Mouse (Mus musculus) forebrain, embryonic 16.5 days (tissue): ENCODE results near the gene Pilrb1. TPM values are rescaled to one million over a fixed set of nuclear protein-coding genes. Genes with fewer than 3 reads are reported as not detected.

Experiments
- ATAC-seq: fragments of 200-750 bp; cut with Nextera tagmentation; 2 replicates; pipeline ENCODE4 v1.8.0; 2017; ENCODE audit warnings: mild to moderate bottlenecking, moderate library complexity
- H3K27ac ChIP-seq: fragments of 300-500 bp; sonication (generic); 2 replicates; pipeline ENCODE4 v1.5.1; 2014; ENCODE audit warnings: low read length, control low read depth
- H3K27me3 ChIP-seq: fragments of 300-500 bp; sonication (generic); replicated peaks from 2 replicates; pipeline ENCODE4 v1.6.1; 2014; ENCODE audit warnings: low read length; ENCODE audit not compliant: control insufficient read depth, insufficient read depth
- H3K36me3 ChIP-seq: fragments of 300-500 bp; sonication (generic); 2 replicates; pipeline ENCODE4 v1.6.1; 2014; ENCODE audit not compliant: control insufficient read depth, insufficient read depth
- H3K4me1 ChIP-seq: fragments of 300-500 bp; sonication (generic); replicated peaks from 2 replicates; pipeline ENCODE4 v1.6.1; 2014; ENCODE audit warnings: low read length; ENCODE audit not compliant: control insufficient read depth, insufficient read depth
- H3K4me2 ChIP-seq: fragments of 300-500 bp; sonication (generic); 2 replicates; pipeline ENCODE4 v1.6.1; 2014; ENCODE audit warnings: mild to moderate bottlenecking, low read length, control low read depth
- H3K4me3 ChIP-seq: fragments of 300-500 bp; sonication (generic); replicated peaks from 2 replicates; pipeline ENCODE4 v1.5.1; 2014; ENCODE audit warnings: mild to moderate bottlenecking, low read length, control low read depth
- H3K9ac ChIP-seq: fragments of 300-500 bp; sonication (generic); replicated peaks from 2 replicates; pipeline ENCODE4 v1.6.1; 2014; ENCODE audit warnings: low read depth, low read length, control low read depth
- H3K9me3 ChIP-seq: fragments of 300-500 bp; sonication (generic); 2 replicates; pipeline ENCODE4 v1.6.1; 2016; ENCODE audit warnings: low read length; ENCODE audit not compliant: control insufficient read depth
- WGBS: fragments of 180-500 bp; shearing (Covaris S2); extraction: QIAGEN DNeasy Blood & Tissue Kit; methylation state at CpG from one replicate; pipeline ENCODE4 v1.1.7; 2014; 5-methylcytosine and 5-hydroxymethylcytosine counted together
- polyA plus RNA-seq: library from polyadenylated mRNA; unstranded; fragments of >200 nt; fragmentation: Nextera tagmentation; extraction: Ambion mirVana; gene quantifications from 2 replicates; pipeline ENCODE4 v1.2.1, GENCODE M21; 2015

The Pilrb1 gene
- polyA plus RNA-seq, 1 experiment from 2014 or later = not detected

- Histone ChIP-seq H3K4me3 (no peak overlapping the region), H3K36me3 (no peaks in the 10 kb centered on the region), H3K4me1 (no peaks in the 10 kb centered on the region), H3K9ac (no peak overlapping the region), H3K4me2 (no peak overlapping the region), H3K27ac (no peak overlapping the region), H3K9me3 (no peaks in the 10 kb centered on the region), H3K27me3 (no peaks in the 10 kb centered on the region)
- WGBS = 78% methylated on average over 6 of the region's 6 CpGs
- ATAC-seq = no peak
Measured at GRCm38 (mm10) chr5:137831506-137831905, 26.4 kb downstream of the Pilrb1 start.

GRCm38 (mm10) chr5:137831106-137831505 lies 26.8 kb downstream of the Pilrb1 start:
- Histone ChIP-seq H3K9me3 (no peaks in the 10 kb centered on the region), H3K4me2 (no peak overlapping the region), H3K9ac (no peak overlapping the region), H3K4me3 (no peak overlapping the region), H3K4me1 (no peaks in the 10 kb centered on the region), H3K27me3 (no peaks in the 10 kb centered on the region), H3K36me3 (no peaks in the 10 kb centered on the region), H3K27ac (no peak overlapping the region)
- 90% methylated on average over 4 of the region's 4 CpGs for WGBS
- no peak for ATAC-seq

GRCm38 (mm10) chr5:137830238-137830637 lies 27.7 kb downstream of the Pilrb1 start:
- Histone ChIP-seq H3K4me1 (no peaks in the 10 kb centered on the region), H3K27me3 (no peaks in the 10 kb centered on the region), H3K9me3 (no peaks in the 10 kb centered on the region), H3K4me2 (no peak overlapping the region), H3K36me3 (no peaks in the 10 kb centered on the region), H3K9ac (no peak overlapping the region), H3K27ac (no peak overlapping the region), H3K4me3 (no peak overlapping the region)
- no peak for ATAC-seq
- WGBS = 82% methylated on average over 7 of the region's 7 CpGs

GRCm38 (mm10) chr5:137828694-137829093 lies 29.2 kb downstream of the Pilrb1 start:
- Histone ChIP-seq H3K27me3 (no peaks in the 10 kb centered on the region), H3K4me1 (no peaks in the 10 kb centered on the region), H3K9me3 (no peaks in the 10 kb centered on the region), H3K4me3 (no peak overlapping the region), H3K27ac (no peak overlapping the region), H3K4me2 (no peak overlapping the region), H3K36me3 (no peaks in the 10 kb centered on the region), H3K9ac (no peak overlapping the region)
- ATAC-seq = no peak
- 85% methylated on average over 6 of the region's 6 CpGs for WGBS

- H3K4me3 ChIP-seq = no peak overlapping the region
- H3K9me3 ChIP-seq = no peaks in the 10 kb centered on the region
- no peak overlapping the region for H3K9ac ChIP-seq
- H3K36me3 ChIP-seq = no peaks in the 10 kb centered on the region
- no peaks in the 10 kb centered on the region for H3K27me3 ChIP-seq
- WGBS = 77% methylated on average over 7 of the region's 7 CpGs
- no peak for ATAC-seq
- H3K4me1 ChIP-seq = no peaks in the 10 kb centered on the region
- H3K27ac ChIP-seq = no peak overlapping the region
- H3K4me2 ChIP-seq = no peak overlapping the region
Measured at GRCm38 (mm10) chr5:137826421-137826820, 31.5 kb downstream of the Pilrb1 start.

- WGBS = 86% methylated on average over 2 of the region's 2 CpGs
- Histone ChIP-seq H3K4me1 (no peaks in the 10 kb centered on the region), H3K27ac (no peak overlapping the region), H3K4me2 (no peak overlapping the region), H3K27me3 (no peaks in the 10 kb centered on the region), H3K4me3 (no peak overlapping the region), H3K9me3 (no peaks in the 10 kb centered on the region), H3K36me3 (no peaks in the 10 kb centered on the region), H3K9ac (no peak overlapping the region)
- ATAC-seq = no peak
Measured at GRCm38 (mm10) chr5:137825971-137826370, 31.9 kb downstream of the Pilrb1 start.

GRCm38 (mm10) chr5:137825030-137825429 lies 32.9 kb downstream of the Pilrb1 start:
- no peak overlapping the region for H3K4me3 ChIP-seq
- no peaks in the 10 kb centered on the region for H3K9me3 ChIP-seq
- no peak overlapping the region for H3K4me2 ChIP-seq
- no peak overlapping the region for H3K27ac ChIP-seq
- 93% methylated on average over 3 of the region's 3 CpGs for WGBS
- H3K27me3 ChIP-seq = no peaks in the 10 kb centered on the region
- no peak overlapping the region for H3K9ac ChIP-seq
- ATAC-seq = no peak
- H3K36me3 ChIP-seq = no peaks in the 10 kb centered on the region
- no peaks in the 10 kb centered on the region for H3K4me1 ChIP-seq

GRCm38 (mm10) chr5:137823455-137824045 lies 34.4 kb downstream of the Pilrb1 start:
- no peak overlapping the region for H3K27ac ChIP-seq
- H3K36me3 ChIP-seq = no peaks in the 10 kb centered on the region
- H3K4me2 ChIP-seq = no peak overlapping the region
- no peak for ATAC-seq
- 85% methylated on average over 6 of the region's 6 CpGs for WGBS
- H3K4me3 ChIP-seq = no peak overlapping the region
- no peaks in the 10 kb centered on the region for H3K4me1 ChIP-seq
- H3K9ac ChIP-seq = no peak overlapping the region
- H3K9me3 ChIP-seq = no peaks in the 10 kb centered on the region
- no peaks in the 10 kb centered on the region for H3K27me3 ChIP-seq

- no peak overlapping the region for H3K4me3 ChIP-seq
- 89% methylated on average over 1 of the region's 1 CpGs for WGBS
- H3K4me1 ChIP-seq = no peaks in the 10 kb centered on the region
Measured at GRCm38 (mm10) chr5:137822602-137823001, 35.3 kb downstream of the Pilrb1 start.

GRCm38 (mm10) chr5:137822126-137822525 lies 35.8 kb downstream of the Pilrb1 start:
- Histone ChIP-seq H3K4me2 (no peak overlapping the region), H3K36me3 (no peaks in the 10 kb centered on the region), H3K9ac (no peak overlapping the region), H3K4me1 (no peaks in the 10 kb centered on the region), H3K9me3 (no peaks in the 10 kb centered on the region), H3K27ac (no peak overlapping the region), H3K4me3 (no peak overlapping the region), H3K27me3 (no peaks in the 10 kb centered on the region)
- ATAC-seq = no peak
- WGBS = 53% methylated on average over 4 of the region's 4 CpGs

More at GRCm38 (mm10) chr5:137822602-137823001, 35.3 kb downstream of the Pilrb1 start:
- no peak overlapping the region for H3K9ac ChIP-seq
- H3K27me3 ChIP-seq = no peaks in the 10 kb centered on the region
- H3K27ac ChIP-seq = no peak overlapping the region
- H3K4me2 ChIP-seq = no peak overlapping the region
- ATAC-seq = no peak
- H3K9me3 ChIP-seq = no peaks in the 10 kb centered on the region
- H3K36me3 ChIP-seq = no peaks in the 10 kb centered on the region
